Mouse (Mus musculus): ENCODE measurements at regions not wholly inside any gene's neighbourhood (a gene's known extent, or its start where the extent isn't known, plus 50 kb on each side); places are given as distances from the start of the nearest gene placed in this dataset.

DNA sequence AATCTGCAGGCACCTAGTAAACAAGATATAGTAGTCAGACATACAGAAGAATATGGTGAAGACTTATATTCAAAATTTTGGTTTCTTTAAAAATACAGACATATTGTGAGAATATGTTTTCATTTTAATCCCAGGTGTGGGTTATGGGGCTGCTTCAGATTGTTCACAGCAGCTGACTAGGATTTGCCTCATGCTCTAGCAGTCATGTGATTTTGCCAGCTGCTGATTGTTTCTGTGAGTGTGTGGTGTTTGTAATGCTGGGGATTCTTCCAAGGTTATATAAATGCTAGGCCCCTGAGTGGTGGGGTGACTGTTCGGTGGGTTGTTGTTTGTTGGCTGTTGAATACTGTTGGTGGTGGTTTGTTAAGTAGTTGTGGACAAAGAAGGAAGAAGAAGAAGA lies 97.9 kb upstream of the Rbms1 start:
- TF ChIP-seq CTCF (conservative IDR thresholded peaks at IDR 0.05; ENCODE audit: low read length) (no peak), NANOG (IDR thresholded peaks at IDR 0.05; ENCODE audit: borderline replicate concordance, low read length) (no peak), POU5F1 (IDR thresholded peaks at IDR 0.05; ENCODE audit: borderline replicate concordance, low read length) (no peak)
